Mouse (Mus musculus): ENCODE measurements at regions not wholly inside any gene's neighbourhood (a gene's known extent, or its start where the extent isn't known, plus 50 kb on each side); places are given as distances from the start of the nearest gene placed in this dataset.

DNA sequence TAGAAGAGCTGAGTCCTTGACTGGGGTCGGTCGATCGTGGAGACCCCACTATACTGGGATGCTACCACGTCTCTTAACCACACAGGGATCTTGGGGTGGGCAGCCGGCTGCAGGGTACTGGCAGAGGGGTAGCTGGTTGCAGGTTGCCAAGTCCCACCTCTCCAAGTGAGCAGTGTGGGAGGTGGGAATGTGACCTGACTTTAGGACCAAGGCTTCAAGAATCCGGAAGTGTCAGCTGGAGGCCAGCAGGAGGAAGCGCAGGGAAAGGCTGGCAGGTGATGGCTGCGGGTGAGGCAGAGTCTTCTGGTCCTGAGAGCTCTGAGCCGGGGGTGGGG, 99.2 kb downstream of the Amer3 start:
- no peak for TF ChIP-seq POLR2A (IDR thresholded peaks at IDR 0.05; ENCODE audit: extremely low read depth, insufficient read depth, low read length)
- no peak for TF ChIP-seq CTCF (IDR thresholded peaks at IDR 0.05; ENCODE audit: low read depth, low read length)
